Mouse (Mus musculus) MEL (cell line): ENCODE measurements around the gene Gm49403.

Source experiments
- CTCF ChIP-seq, 3 experiments: IDR thresholded peaks in 2 of 3; conservative IDR thresholded peaks in 1 of 3; 2 replicates each; pipeline ENCODE4 v1.5.1; 2011 to 2012; ENCODE audit warnings: low read length in 3 of 3, low read depth in 2 of 3, mild to moderate bottlenecking in 2 of 3, improper control_type of control experiment in 1 of 3, inconsistent platforms in 1 of 3, mixed read lengths in 1 of 3, moderate library complexity in 1 of 3; ENCODE audit not compliant: control insufficient read depth in 1 of 3, insufficient read depth in 1 of 3, poor library complexity in 1 of 3, severe bottlenecking in 1 of 3
- ZC3H11A ChIP-seq: IDR thresholded peaks from 2 replicates; pipeline ENCODE4 v1.6.1; 2012; ENCODE audit warnings: low read depth, mild to moderate bottlenecking, inconsistent platforms, low read length, improper control_type of control experiment

- TF ChIP-seq ZC3H11A = no peak
- TF ChIP-seq CTCF (IDR thresholded peaks at IDR 0.05 in 2 of 3, conservative IDR thresholded peaks at IDR 0.05 in 1 of 3; ENCODE audit: control insufficient read depth in 1 of 3, insufficient read depth in 1 of 3, low read depth in 2 of 3, low read length in 3 of 3, poor library complexity in 1 of 3, severe bottlenecking in 1 of 3) = no peak
Observed at GRCm38 (mm10) chr19:8898576-8898975, 14.8 kb downstream of the Gm49403 start.
